ENCODE assay signal across 19 mouse cellular contexts in the genomic region with DNA sequence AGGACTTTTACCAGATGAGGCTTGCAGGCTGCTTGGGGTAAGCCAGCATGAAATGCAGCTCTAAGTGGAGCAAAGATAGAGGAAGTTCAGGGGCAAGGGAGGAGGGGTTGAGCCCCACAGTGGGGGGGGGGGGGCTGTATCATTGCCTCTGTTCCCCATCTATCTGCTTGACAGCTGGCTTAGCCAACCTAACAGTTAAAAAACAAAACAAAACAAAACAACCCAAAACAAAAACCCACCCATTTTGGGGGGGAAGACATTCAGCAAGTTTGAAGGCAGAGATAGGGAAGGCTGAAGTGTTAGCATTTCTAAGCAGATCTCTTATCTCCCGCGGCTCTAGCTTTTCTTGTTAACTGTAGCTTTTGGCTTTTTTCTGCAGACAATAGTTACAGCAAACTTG. TPM values are rescaled to one million over a fixed set of nuclear protein-coding genes. Genes with fewer than 3 reads are reported as not detected.
DNase-seq lines count a peak whose midpoint lies in the region; ATAC-seq and TF ChIP-seq lines count a peak whose summit lies in the region.
"Had no signal": no experiment of that assay in that cellular context is flagged by ENCODE, and none has a peak within 500 bp of the region (broad histone marks: within the 10 kb centered on the region; RNA-seq: fewer than 3 reads in every experiment).

No protein-coding gene starts in this region.

- WGBS in thymus, adult 2 months, result 0% methylated on average over 2 of the region's 2 CpGs
- 33% methylated on average over 2 of the region's 2 CpGs for WGBS in midbrain, embryonic 10.5 days

- peaks cover 38% of the 10 kb centered on the region for H3K4me1 ChIP-seq in thymus, adult 2 months (replicated peaks; ENCODE audit: control insufficient read depth, insufficient read depth, low read length)
- H3K4me1 ChIP-seq in midbrain, embryonic 10.5 days, result 0 out of 2 replicates have a peak, but pooled peaks cover 4% of the 10 kb centered on the region
- H3K4me1 ChIP-seq: forebrain, embryonic 15.5 days; heart, embryonic 10.5 days; limb, embryonic 10.5 days; lung, embryonic 15.5 days; midbrain, embryonic 12.5 days had no signal

- H3K36me3 ChIP-seq in thymus, adult 2 months (ENCODE audit: control insufficient read depth, insufficient read depth, low read length), result no peaks in the 10 kb centered on the region
- no peaks in the 10 kb centered on the region for H3K36me3 ChIP-seq in midbrain, embryonic 10.5 days
- H3K36me3 ChIP-seq: forebrain, embryonic 15.5 days; heart, embryonic 10.5 days; limb, embryonic 10.5 days; lung, embryonic 15.5 days; midbrain, embryonic 12.5 days had no signal

- no peak for TF ChIP-seq POLR2A in thymus, adult 2 months (IDR thresholded peaks at IDR 0.05; ENCODE audit: control insufficient read depth, extremely low read depth, insufficient read depth, low read length, poor library complexity)

- H3K27me3 ChIP-seq in thymus, adult 2 months (ENCODE audit: control insufficient read depth, insufficient read depth, low read length), result no peaks in the 10 kb centered on the region
- H3K27me3 ChIP-seq in midbrain, embryonic 10.5 days (ENCODE audit: low read depth, poor library complexity, severe bottlenecking), result peaks cover 95% of the 10 kb centered on the region
- H3K27me3 ChIP-seq: forebrain, embryonic 15.5 days had no signal

- H3K27ac ChIP-seq in thymus, adult 2 months (ENCODE audit: control insufficient read depth, insufficient read depth, low read length), result peak overlapping the region; percentile 99
- H3K27ac ChIP-seq in midbrain, embryonic 10.5 days (replicated peaks), result no peak overlapping the region
- H3K27ac ChIP-seq in layer of hippocampus, adult 2 months, result no peak overlapping the region
- H3K27ac ChIP-seq: forebrain, embryonic 15.5 days; gastrocnemius, adult 2 months; heart, embryonic 10.5 days; kidney, postnatal 0 days; limb, embryonic 10.5 days; lung, embryonic 15.5 days; midbrain, embryonic 12.5 days had no signal

- no peak overlapping the region for H3K4me3 ChIP-seq in thymus, adult 2 months (ENCODE audit: control insufficient read depth, insufficient read depth, low read length)
- no peak overlapping the region for H3K4me3 ChIP-seq in midbrain, embryonic 10.5 days
- H3K4me3 ChIP-seq in layer of hippocampus, adult 2 months, result no peak overlapping the region
- H3K4me3 ChIP-seq: forebrain, embryonic 15.5 days; gastrocnemius, adult 2 months; heart, embryonic 10.5 days; limb, embryonic 10.5 days; lung, embryonic 15.5 days; midbrain, embryonic 12.5 days had no signal

- DNase-seq in CD4-positive, CD25-positive, alpha-beta regulatory T cell, adult 2 months (ENCODE audit: low read depth, low spot score), result peak; percentile 48
- DNase-seq in CD4-positive helper T cell, adult 2 months (ENCODE audit: low read depth, low spot score), result peak; percentile 62
- peak; percentile 29 for DNase-seq in thymus, adult 2 months
- no peak for DNase-seq in midbrain, embryonic 10.5 days (ENCODE audit: low spot score)
- DNase-seq in layer of hippocampus, adult 2 months (ENCODE audit: low spot score in 2 of 2), result no peak
- no peak for DNase-seq in layer of hippocampus, adult 9-11 months
- DNase-seq: cerebellum, adult 11-12 months; gastrocnemius, adult 2 months; layer of hippocampus, postnatal 36 days; spleen, adult 18-20 months had no signal

- no peak for ATAC-seq in CD4-positive, CD25-positive, alpha-beta regulatory T cell, adult 4 months
- ATAC-seq in hematopoietic stem cell, adult 5-6 weeks (replicated peaks in 1 of 2; ENCODE audit: insufficient read depth in 1 of 2, low FRiP score in 2 of 2, low TSS enrichment in 1 of 2, low read depth in 1 of 2, poor library complexity in 2 of 2, severe bottlenecking in 2 of 2), result peak; percentile 65 to 82
- ATAC-seq: forebrain, embryonic 15.5 days; inflammation-experienced regulatory T-cells, adult 6 months had no signal

- TF ChIP-seq CTCF in thymus, adult 2 months (IDR thresholded peaks at IDR 0.05; ENCODE audit: borderline replicate concordance, control insufficient read depth, extremely low read depth, insufficient read depth, low read length, poor library complexity), result no peak
- TF ChIP-seq CTCF in layer of hippocampus, adult 2 months (conservative IDR thresholded peaks at IDR 0.05), result no peak

- H3K9me3 ChIP-seq in midbrain, embryonic 10.5 days (replicated peaks), result no peaks in the 10 kb centered on the region
- H3K9me3 ChIP-seq: forebrain, embryonic 15.5 days; heart, embryonic 10.5 days; limb, embryonic 10.5 days; lung, embryonic 15.5 days; midbrain, embryonic 12.5 days had no signal

RNA-seq across cellular contexts. Expression of a gene that starts 49.2 kb away (rescaled TPM):
- polyA plus RNA-seq in CD4-positive, CD25-positive, alpha-beta regulatory T cell, adult 4 months (2017; shearing (Covaris generic)), result 100 to 1,000 TPM; 330 to 401 TPM
- 88.6 and 110 TPM in 2 replicates for total RNA-seq in hematopoietic stem cell, adult 5-6 weeks (2017)
- polyA plus RNA-seq in thymus, adult 2 months (2012; rRNA removed), result 110 and 114 TPM in 2 replicates
- polyA plus RNA-seq in midbrain, embryonic 10.5 days (2016; fragmentation: Nextera tagmentation; extraction: Ambion mirVana), result 21.1 and 26.9 TPM in 2 replicates
- total RNA-seq in layer of hippocampus, adult 2 months (2021), result 10 to 100 TPM; 37.2 to 37.3 TPM

Comparison
In these comparisons a context has a peak if more than half of its experiments do, and no peak if none do; other contexts are left out.
1. DNase-seq: peak in CD4-positive, CD25-positive, alpha-beta regulatory T cell, adult 2 months (single experiment), CD4-positive helper T cell, adult 2 months (single experiment) and thymus, adult 2 months (single experiment); none in midbrain, embryonic 10.5 days (single experiment), layer of hippocampus, adult 2 months (0 of 2) and layer of hippocampus, adult 9-11 months (single experiment).